Mouse (Mus musculus): ENCODE measurements at regions not wholly inside any gene's neighbourhood (a gene's known extent, or its start where the extent isn't known, plus 50 kb on each side); places are given as distances from the start of the nearest gene placed in this dataset.

DNA sequence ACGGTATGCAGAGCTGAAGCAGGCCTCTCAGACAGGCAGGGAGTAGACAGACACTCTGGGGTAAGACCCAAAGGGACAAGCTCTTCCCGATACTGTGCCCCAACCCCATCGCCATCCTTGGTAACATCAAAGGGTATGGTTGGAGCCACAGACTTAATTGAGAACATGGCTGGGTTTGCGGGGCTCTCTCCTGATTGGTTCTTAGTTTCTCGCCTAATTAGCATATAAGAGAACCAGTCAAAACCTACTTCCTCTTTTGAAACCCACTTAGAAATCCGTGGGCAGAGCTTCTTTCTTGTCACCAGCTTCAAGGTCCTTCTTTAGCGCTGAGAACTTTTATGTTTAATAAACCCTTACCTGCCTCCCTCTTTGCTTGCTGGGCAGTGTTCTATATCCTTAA lies 87.5 kb upstream of the Spaca7 start:
- no peak overlapping the region for H3K9ac ChIP-seq (replicated peaks; ENCODE audit: low read length)

GRCm38 (mm10) chr8:12486331-12487061 lies 86.3 kb upstream of the Spaca7 start:
- Histone ChIP-seq H3K27ac (ENCODE audit: low read length) (no peak overlapping the region), H3K36me3 (ENCODE audit: insufficient read depth, low read length) (no peaks in the 10 kb centered on the region), H3K4me2 (replicated peaks; ENCODE audit: low read depth, low read length) (no peak overlapping the region), H3K9me3 (ENCODE audit: low read length) (no peaks in the 10 kb centered on the region), H3K9ac (replicated peaks; ENCODE audit: low read length) (no peak overlapping the region), H3K4me3 (ENCODE audit: low read length) (no peak overlapping the region), H3K27me3 (ENCODE audit: insufficient read depth, low read length) (peaks cover 12% of the 10 kb centered on the region; the same call in 1 of the 2 replicates), H3K4me1 (ENCODE audit: insufficient read depth, low read length) (peaks cover 8% of the 10 kb centered on the region; the same call in 1 of the 2 replicates)
- 59% methylated on average over 22 of the region's 22 CpGs for WGBS
- peak; percentile 78 for ATAC-seq (ENCODE audit: low FRiP score, low TSS enrichment)

More for the DNA sequence above, 87.5 kb upstream of the Spaca7 start:
- Histone ChIP-seq H3K27me3 (ENCODE audit: insufficient read depth, low read length) (peaks cover 18% of the 10 kb centered on the region), H3K27ac (ENCODE audit: low read length) (no peak overlapping the region), H3K4me1 (ENCODE audit: insufficient read depth, low read length) (peaks cover 8% of the 10 kb centered on the region; the same call in 1 of the 2 replicates), H3K4me3 (ENCODE audit: low read length) (no peak overlapping the region), H3K9me3 (ENCODE audit: low read length) (no peaks in the 10 kb centered on the region), H3K4me2 (replicated peaks; ENCODE audit: low read depth, low read length) (no peak overlapping the region), H3K36me3 (ENCODE audit: insufficient read depth, low read length) (no peaks in the 10 kb centered on the region)
- ATAC-seq (ENCODE audit: low FRiP score, low TSS enrichment) = no peak
- WGBS = 84% methylated on average over 7 of the region's 7 CpGs

GRCm38 (mm10) chr8:12487201-12487600 lies 85.6 kb upstream of the Spaca7 start:
- Histone ChIP-seq H3K4me1 (ENCODE audit: insufficient read depth, low read length) (peaks cover 8% of the 10 kb centered on the region; the same call in 1 of the 2 replicates), H3K27ac (ENCODE audit: low read length) (no peak overlapping the region), H3K4me2 (replicated peaks; ENCODE audit: low read depth, low read length) (no peak overlapping the region), H3K36me3 (ENCODE audit: insufficient read depth, low read length) (no peaks in the 10 kb centered on the region), H3K9me3 (ENCODE audit: low read length) (no peaks in the 10 kb centered on the region), H3K4me3 (ENCODE audit: low read length) (no peak overlapping the region), H3K27me3 (ENCODE audit: insufficient read depth, low read length) (peaks cover 12% of the 10 kb centered on the region; the same call in 1 of the 2 replicates), H3K9ac (replicated peaks; ENCODE audit: low read length) (no peak overlapping the region)
- no peak for ATAC-seq (ENCODE audit: low FRiP score, low TSS enrichment)
- WGBS = 31% methylated on average over 11 of the region's 11 CpGs

DNA sequence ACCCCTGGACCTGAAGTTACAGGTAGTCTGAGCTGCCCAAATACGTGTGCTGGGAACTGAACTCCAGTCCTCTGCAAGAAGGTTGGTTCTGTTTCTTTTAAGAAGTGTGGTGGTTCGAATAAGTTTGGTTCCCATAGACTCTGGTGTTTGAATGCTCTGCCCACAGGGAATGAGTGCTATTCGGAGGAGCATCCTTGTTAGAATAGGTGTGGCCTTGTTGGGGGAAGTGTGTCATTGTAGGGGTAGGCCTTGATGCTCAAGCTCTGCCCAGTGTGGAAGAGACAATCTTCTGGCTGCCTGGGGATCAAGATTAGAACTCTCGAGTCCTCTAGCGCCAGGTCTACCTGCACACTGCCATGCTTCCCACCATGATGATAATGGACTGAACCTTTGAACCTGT lies 83.6 kb upstream of the Spaca7 start:
- Histone ChIP-seq H3K9me3 (ENCODE audit: low read length) (no peaks in the 10 kb centered on the region), H3K36me3 (ENCODE audit: insufficient read depth, low read length) (no peaks in the 10 kb centered on the region), H3K4me2 (replicated peaks; ENCODE audit: low read depth, low read length) (no peak overlapping the region), H3K4me1 (ENCODE audit: insufficient read depth, low read length) (peaks cover 8% of the 10 kb centered on the region; the same call in 1 of the 2 replicates), H3K9ac (replicated peaks; ENCODE audit: low read length) (no peak overlapping the region), H3K27ac (ENCODE audit: low read length) (no peak overlapping the region), H3K27me3 (ENCODE audit: insufficient read depth, low read length) (peaks cover 9% of the 10 kb centered on the region; the same call in 1 of the 2 replicates), H3K4me3 (ENCODE audit: low read length) (no peak overlapping the region)
- ATAC-seq (ENCODE audit: low FRiP score, low TSS enrichment) = no peak
- WGBS = 87% methylated on average over 5 of the region's 5 CpGs

- Histone ChIP-seq H3K9ac (replicated peaks; ENCODE audit: low read length) (no peak overlapping the region), H3K4me3 (ENCODE audit: low read length) (no peak overlapping the region), H3K36me3 (ENCODE audit: insufficient read depth, low read length) (no peaks in the 10 kb centered on the region), H3K27ac (ENCODE audit: low read length) (no peak overlapping the region), H3K9me3 (ENCODE audit: low read length) (no peaks in the 10 kb centered on the region), H3K4me2 (replicated peaks; ENCODE audit: low read depth, low read length) (no peak overlapping the region), H3K27me3 (ENCODE audit: insufficient read depth, low read length) (peaks cover 13% of the 10 kb centered on the region), H3K4me1 (ENCODE audit: insufficient read depth, low read length) (peaks cover 8% of the 10 kb centered on the region; the same call in 1 of the 2 replicates)
- ATAC-seq (ENCODE audit: low FRiP score, low TSS enrichment) = no peak
- 73% methylated on average over 6 of the region's 6 CpGs for WGBS
Measured at GRCm38 (mm10) chr8:12491472-12491871, 81.4 kb upstream of the Spaca7 start.

DNA sequence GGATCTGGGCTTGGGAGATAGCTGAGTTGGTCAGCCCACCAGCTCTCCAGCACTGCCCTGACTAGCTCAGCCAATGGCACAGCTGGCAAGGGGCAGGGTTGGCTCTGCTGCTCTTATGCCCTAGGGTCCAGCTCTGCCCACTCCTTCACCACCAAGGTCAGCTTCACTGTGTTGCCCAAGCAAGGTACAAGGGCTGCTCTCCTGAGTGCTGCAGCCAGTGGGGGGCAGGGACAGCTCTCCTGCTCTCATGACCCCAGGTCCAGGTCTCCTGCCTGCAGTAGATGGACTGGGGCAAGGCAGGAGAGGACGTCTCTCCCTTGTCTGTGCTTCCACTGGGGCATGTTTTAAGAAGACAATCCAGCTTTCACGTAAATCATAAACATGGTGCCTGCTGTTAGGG lies 80.4 kb upstream of the Spaca7 start:
- Histone ChIP-seq H3K27ac (ENCODE audit: low read length) (no peak overlapping the region), H3K36me3 (ENCODE audit: insufficient read depth, low read length) (no peaks in the 10 kb centered on the region), H3K4me3 (ENCODE audit: low read length) (no peak overlapping the region), H3K9me3 (ENCODE audit: low read length) (no peaks in the 10 kb centered on the region), H3K4me1 (ENCODE audit: insufficient read depth, low read length) (peaks cover 4% of the 10 kb centered on the region), H3K9ac (replicated peaks; ENCODE audit: low read length) (no peak overlapping the region), H3K4me2 (replicated peaks; ENCODE audit: low read depth, low read length) (no peak overlapping the region), H3K27me3 (ENCODE audit: insufficient read depth, low read length) (peaks cover 13% of the 10 kb centered on the region)
- 66% methylated on average over 2 of the region's 2 CpGs for WGBS
- no peak; the same call in 1 of the 2 replicates for ATAC-seq (ENCODE audit: low FRiP score, low TSS enrichment)

DNA sequence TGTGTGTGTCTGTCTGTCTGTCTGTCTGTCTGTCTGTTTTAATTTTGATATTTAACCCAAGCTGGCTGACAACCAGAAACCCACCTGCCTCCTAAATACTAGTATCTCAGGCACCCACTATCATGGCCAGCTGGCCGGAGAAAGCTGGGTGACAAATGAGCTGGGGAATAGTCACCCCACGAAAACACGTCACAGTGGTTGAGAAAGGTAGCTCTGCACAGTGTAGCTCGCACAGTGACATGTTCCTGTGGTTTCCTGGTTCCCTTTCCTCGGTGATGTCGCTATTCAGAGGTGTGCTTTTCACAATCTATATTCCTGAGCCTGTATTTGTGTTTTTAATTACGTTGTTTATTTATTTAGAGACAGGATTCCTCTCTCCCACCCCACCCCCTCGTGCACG lies 78.3 kb upstream of the Spaca7 start:
- 80% methylated on average over 9 of the region's 9 CpGs for WGBS
- Histone ChIP-seq H3K27me3 (ENCODE audit: insufficient read depth, low read length) (peaks cover 15% of the 10 kb centered on the region), H3K4me1 (ENCODE audit: insufficient read depth, low read length) (peaks cover 4% of the 10 kb centered on the region), H3K36me3 (ENCODE audit: insufficient read depth, low read length) (no peaks in the 10 kb centered on the region), H3K27ac (ENCODE audit: low read length) (no peak overlapping the region), H3K9me3 (ENCODE audit: low read length) (no peaks in the 10 kb centered on the region), H3K4me3 (ENCODE audit: low read length) (no peak overlapping the region), H3K9ac (replicated peaks; ENCODE audit: low read length) (no peak overlapping the region), H3K4me2 (replicated peaks; ENCODE audit: low read depth, low read length) (no peak overlapping the region)
- no peak for ATAC-seq (ENCODE audit: low FRiP score, low TSS enrichment)

- Histone ChIP-seq H3K9ac (replicated peaks; ENCODE audit: low read length) (no peak overlapping the region), H3K4me2 (replicated peaks; ENCODE audit: low read depth, low read length) (no peak overlapping the region), H3K9me3 (ENCODE audit: low read length) (no peaks in the 10 kb centered on the region), H3K27me3 (ENCODE audit: insufficient read depth, low read length) (peaks cover 43% of the 10 kb centered on the region), H3K4me3 (ENCODE audit: low read length) (no peak overlapping the region), H3K27ac (ENCODE audit: low read length) (no peak overlapping the region), H3K36me3 (ENCODE audit: insufficient read depth, low read length) (no peaks in the 10 kb centered on the region), H3K4me1 (ENCODE audit: insufficient read depth, low read length) (peaks cover 7% of the 10 kb centered on the region)
- 9% methylated on average over 6 of the region's 6 CpGs for WGBS
- peak; percentile 63 for ATAC-seq (ENCODE audit: low FRiP score, low TSS enrichment)
Measured at GRCm38 (mm10) chr8:12497420-12497819, 75.4 kb upstream of the Spaca7 start.

- Histone ChIP-seq H3K9me3 (ENCODE audit: low read length) (no peaks in the 10 kb centered on the region), H3K4me3 (ENCODE audit: low read length) (no peak overlapping the region), H3K9ac (replicated peaks; ENCODE audit: low read length) (no peak overlapping the region)
Measured at GRCm38 (mm10) chr8:12499658-12500057, 73.2 kb upstream of the Spaca7 start.

GRCm38 (mm10) chr8:12500291-12500690 lies 72.5 kb upstream of the Spaca7 start:
- ATAC-seq (ENCODE audit: low FRiP score, low TSS enrichment) = no peak
- H3K36me3 ChIP-seq (ENCODE audit: insufficient read depth, low read length) = no peaks in the 10 kb centered on the region
- H3K27ac ChIP-seq (ENCODE audit: low read length) = no peak overlapping the region
- H3K4me1 ChIP-seq (ENCODE audit: insufficient read depth, low read length) = peaks cover 12% of the 10 kb centered on the region
- H3K9me3 ChIP-seq (ENCODE audit: low read length) = no peaks in the 10 kb centered on the region
- H3K27me3 ChIP-seq (ENCODE audit: insufficient read depth, low read length) = peaks cover 63% of the 10 kb centered on the region
- no peak overlapping the region for H3K4me2 ChIP-seq (replicated peaks; ENCODE audit: low read depth, low read length)
- WGBS = 61% methylated on average over 3 of the region's 3 CpGs
- no peak overlapping the region for H3K9ac ChIP-seq (replicated peaks; ENCODE audit: low read length)
- H3K4me3 ChIP-seq (ENCODE audit: low read length) = no peak overlapping the region

More at GRCm38 (mm10) chr8:12499658-12500057, 73.2 kb upstream of the Spaca7 start:
- peak; percentile 71 for ATAC-seq (ENCODE audit: low FRiP score, low TSS enrichment)
- Histone ChIP-seq H3K27me3 (ENCODE audit: insufficient read depth, low read length) (peaks cover 60% of the 10 kb centered on the region), H3K27ac (ENCODE audit: low read length) (no peak overlapping the region), H3K4me2 (replicated peaks; ENCODE audit: low read depth, low read length) (no peak overlapping the region), H3K4me1 (ENCODE audit: insufficient read depth, low read length) (peaks cover 12% of the 10 kb centered on the region), H3K36me3 (ENCODE audit: insufficient read depth, low read length) (no peaks in the 10 kb centered on the region)
- WGBS = 11% methylated on average over 5 of the region's 5 CpGs

All from kidney, embryonic 16.5 days (tissue).